Mouse (Mus musculus): ENCODE data around the gene Trmo.

DNA sequence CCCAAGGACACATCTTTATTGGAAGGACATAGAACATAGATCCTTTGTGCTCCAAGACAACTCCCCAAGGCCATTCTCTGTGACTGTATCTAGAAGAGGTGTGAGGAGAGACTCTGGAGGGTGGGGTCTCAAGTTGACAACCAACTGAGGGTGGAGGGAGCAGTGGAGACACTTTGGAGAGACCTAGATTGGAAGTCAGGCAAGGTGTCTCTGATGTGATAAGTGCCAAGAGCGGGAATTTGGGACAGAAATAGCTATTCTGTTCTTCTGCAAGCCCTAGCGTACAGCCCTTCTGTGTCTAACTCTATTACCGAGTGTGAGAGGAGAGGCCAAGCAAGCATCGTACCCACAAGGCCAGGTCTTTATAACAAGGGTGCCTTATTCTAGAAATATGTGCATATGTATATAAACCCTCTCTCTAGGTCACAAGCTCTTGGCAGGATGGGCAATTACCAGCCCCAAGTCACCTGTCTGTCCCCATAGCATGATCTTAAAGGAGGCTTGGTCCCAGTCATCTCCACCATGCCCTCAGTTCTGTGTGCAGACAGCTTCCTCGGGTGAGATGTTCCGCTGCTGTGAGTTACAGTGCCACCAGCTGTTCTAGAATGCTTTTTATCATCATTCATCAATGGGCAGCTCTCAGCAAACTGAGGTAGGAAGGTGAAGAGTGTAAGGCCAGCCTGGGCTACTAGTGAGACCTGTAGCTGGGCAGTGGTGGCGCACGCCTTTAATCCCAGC lies 17.9 kb upstream of the Trmo start:
- no peak for TF ChIP-seq CTCF (IDR thresholded peaks at IDR 0.05; ENCODE audit: insufficient read depth, low read depth, low read length)
- no peak for TF ChIP-seq POLR2A (IDR thresholded peaks at IDR 0.05; ENCODE audit: insufficient read depth, low read depth, low read length)
